Comparison of ENCODE assay signal across 8 mouse cellular contexts in genomic region chr11:77785396-77785767, GRCm38 (mm10). TPM values are rescaled to one million over a fixed set of nuclear protein-coding genes. Genes with fewer than 3 reads are reported as not detected.
DNase-seq lines count a peak whose midpoint lies in the region; ATAC-seq and TF ChIP-seq lines count a peak whose summit lies in the region.

No protein-coding gene starts in this region.

- TF ChIP-seq CTCF in liver, embryonic 14.5 days (IDR thresholded peaks at IDR 0.05; ENCODE audit: low read depth): no peak

- 0 out of 2 replicates have a peak, but pooled peaks have one; percentile 28 for ATAC-seq in heart, embryonic 13.5 days (ENCODE audit: extremely low read depth, insufficient number of reproducible peaks, low FRiP score, low TSS enrichment)
- peak; percentile 3; the same call in 1 of the 2 replicates for ATAC-seq in liver, embryonic 14.5 days (ENCODE audit: insufficient read depth)

- H3K9ac ChIP-seq in heart, embryonic 13.5 days: peak overlapping the region; percentile 72
- H3K9ac ChIP-seq in liver, embryonic 14.5 days (replicated peaks): peak overlapping the region; percentile 78

- 0 out of 2 replicates have a peak, but pooled peaks cover 3% of the 10 kb centered on the region for H3K36me3 ChIP-seq in heart, embryonic 13.5 days
- peaks cover 25% of the 10 kb centered on the region for H3K36me3 ChIP-seq in hindbrain, embryonic 10.5 days
- peaks cover 2% of the 10 kb centered on the region; the same call in 1 of the 2 replicates for H3K36me3 ChIP-seq in liver, embryonic 14.5 days (replicated peaks; ENCODE audit: control insufficient read depth, insufficient read depth, low read depth)

- peak overlapping the region; percentile 46 for H3K4me2 ChIP-seq in heart, embryonic 13.5 days
- peak overlapping the region; percentile 74 for H3K4me2 ChIP-seq in liver, embryonic 14.5 days (ENCODE audit: low read depth)

- DNase-seq in heart, adult 18-20 months: no peak
- DNase-seq in R1 (ENCODE audit: low read depth, low spot score): peak; percentile 97
- no peak for DNase-seq in hindbrain, embryonic 10.5 days (ENCODE audit: low spot score)
- DNase-seq in liver, embryonic 14.5 days (ENCODE audit: low read depth in 3 of 3, low spot score in 3 of 3): no peak
- DNase-seq in layer of hippocampus, adult 9-10 months (ENCODE audit: low spot score): no peak
- DNase-seq in right cerebral cortex, postnatal 25 days: no peak
- no peak for DNase-seq in right cerebral cortex, postnatal 36 days (ENCODE audit: low spot score in 2 of 2)

- peak overlapping the region; percentile 97 for H3K27ac ChIP-seq in heart, embryonic 13.5 days (replicated peaks)
- peak overlapping the region; percentile 66 for H3K27ac ChIP-seq in hindbrain, embryonic 10.5 days
- peak overlapping the region; percentile 94 for H3K27ac ChIP-seq in liver, embryonic 14.5 days

- no peaks in the 10 kb centered on the region for H3K27me3 ChIP-seq in heart, embryonic 13.5 days (replicated peaks)
- H3K27me3 ChIP-seq in hindbrain, embryonic 10.5 days (ENCODE audit: insufficient read depth, poor library complexity, severe bottlenecking): no peaks in the 10 kb centered on the region
- H3K27me3 ChIP-seq in liver, embryonic 14.5 days (ENCODE audit: control insufficient read depth, insufficient read depth, low read length): no peaks in the 10 kb centered on the region

- H3K4me1 ChIP-seq in heart, embryonic 13.5 days: peaks cover 81% of the 10 kb centered on the region
- peaks cover 54% of the 10 kb centered on the region for H3K4me1 ChIP-seq in hindbrain, embryonic 10.5 days (replicated peaks)
- H3K4me1 ChIP-seq in liver, embryonic 14.5 days (replicated peaks; ENCODE audit: control insufficient read depth in 2 of 2, insufficient read depth in 2 of 2, low read length in 1 of 2): peaks cover 58 to 79% of the 10 kb centered on the region in 2 experiments

- WGBS in heart, embryonic 13.5 days: 3% methylated on average over 5 of the region's 5 CpGs
- WGBS in hindbrain, embryonic 10.5 days: 20% methylated on average over 5 of the region's 5 CpGs
- WGBS in liver, embryonic 14.5 days (ENCODE audit: insufficient replicate concordance): 24% methylated on average over 5 of the region's 5 CpGs

- H3K4me3 ChIP-seq in heart, embryonic 13.5 days: no peak overlapping the region
- no peak overlapping the region for H3K4me3 ChIP-seq in hindbrain, embryonic 10.5 days
- H3K4me3 ChIP-seq in liver, embryonic 14.5 days (ENCODE audit: insufficient read depth in 1 of 2, low read depth in 2 of 2, low read length in 2 of 2): peak overlapping the region; percentile 45 to 55

- no peak for TF ChIP-seq EP300 in liver, embryonic 14.5 days (IDR thresholded peaks at IDR 0.05; ENCODE audit: low read depth)

- H3K9me3 ChIP-seq in heart, embryonic 13.5 days: no peaks in the 10 kb centered on the region
- no peaks in the 10 kb centered on the region for H3K9me3 ChIP-seq in hindbrain, embryonic 10.5 days
- H3K9me3 ChIP-seq in liver, embryonic 14.5 days (ENCODE audit: control insufficient read depth, low read length): no peaks in the 10 kb centered on the region

RNA-seq across cellular contexts. Expression of gene Gm10277, which starts 2.2 kb away (rescaled TPM):
- polyA plus RNA-seq in heart, embryonic 13.5 days (2015; fragmentation: Nextera tagmentation; extraction: Ambion mirVana): 1.1 and 1.3 TPM in 2 replicates
- not detected for total RNA-seq in heart, adult 18-20 months (2021)
- 1.5 and 2.0 TPM in 2 replicates for polyA plus RNA-seq in hindbrain, embryonic 10.5 days (2016; fragmentation: Nextera tagmentation; extraction: Ambion mirVana)
- polyA plus RNA-seq in liver, embryonic 14.5 days (2012; rRNA removed): not detected in 2 replicates
- 0.11 and 0.18 TPM in 2 replicates for polyA plus RNA-seq in liver, embryonic 14.5 days (2014; fragmentation: Nextera tagmentation; extraction: Ambion mirVana)

RNA-seq across cellular contexts. Expression of gene Myo18a, which starts 22.3 kb away (rescaled TPM):
- polyA plus RNA-seq in heart, embryonic 13.5 days (2015; fragmentation: Nextera tagmentation; extraction: Ambion mirVana): 94.9 and 100.0 TPM in 2 replicates
- total RNA-seq in heart, adult 18-20 months (2021): 100 to 1,000 TPM; 228 to 270 TPM
- polyA plus RNA-seq in hindbrain, embryonic 10.5 days (2016; fragmentation: Nextera tagmentation; extraction: Ambion mirVana): 29.7 and 32.9 TPM in 2 replicates
- polyA plus RNA-seq in liver, embryonic 14.5 days (2012; rRNA removed): 10.6 and 15.4 TPM in 2 replicates
- polyA plus RNA-seq in liver, embryonic 14.5 days (2014; fragmentation: Nextera tagmentation; extraction: Ambion mirVana): 13.5 and 14.3 TPM in 2 replicates

Comparison
In these comparisons a context has a peak if more than half of its experiments do, and no peak if none do; other contexts are left out.
1. H3K4me3 ChIP-seq: peak in liver, embryonic 14.5 days (2 of 2); none in heart, embryonic 13.5 days (single experiment) and hindbrain, embryonic 10.5 days (single experiment).
2. Peak in every context shown above with its lines, with median percentiles within 50 percentile points of each other: H3K27ac ChIP-seq.